Mouse (Mus musculus) cerebellum, adult 2 months (tissue): ENCODE measurements at regions not wholly inside any gene's neighbourhood (a gene's known extent, or its start where the extent isn't known, plus 50 kb on each side); places are given as distances from the start of the nearest gene placed in this dataset.
A peak's percentile ranks its signal among the peaks of the same experiment; 100 is the strongest.

Source experiments
- DNase-seq, 2 experiments: peaks; one replicate each; pipeline ENCODE4 v3.0.0; 2021
- H3K27ac ChIP-seq: fragments of 200-500 bp; 2 replicates; pipeline ENCODE4 v1.5.1; 2012; ENCODE audit warnings: low read length, control low read depth, inconsistent platforms; ENCODE audit not compliant: insufficient read depth
- H3K27me3 ChIP-seq: fragments of 200-500 bp; 2 replicates; pipeline ENCODE4 v1.6.1; 2012; ENCODE audit warnings: inconsistent platforms, mild to moderate bottlenecking, low read length, moderate library complexity; ENCODE audit not compliant: control insufficient read depth, insufficient read depth
- H3K4me1 ChIP-seq: fragments of 200-500 bp; 2 replicates; pipeline ENCODE4 v1.6.1; 2011; ENCODE audit warnings: low read length; ENCODE audit not compliant: control insufficient read depth, insufficient read depth
- H3K4me3 ChIP-seq: fragments of 200-500 bp; replicated peaks from 2 replicates; pipeline ENCODE3; 2011; ENCODE audit warnings: mild to moderate bottlenecking, low read depth, low read length, control low read depth; ENCODE audit not compliant: insufficient read depth
- CTCF ChIP-seq: fragments of 200-500 bp; IDR thresholded peaks from 2 replicates; pipeline ENCODE4 v1.5.1; 2011; ENCODE audit warnings: low read depth, mild to moderate bottlenecking, control low read depth, low read length, moderate library complexity, borderline replicate concordance; ENCODE audit not compliant: insufficient read depth
- POLR2A ChIP-seq: fragments of 200-500 bp; IDR thresholded peaks from 2 replicates; pipeline ENCODE4 v1.6.1; 2011; ENCODE audit warnings: low read length, control low read depth, borderline replicate concordance; ENCODE audit not compliant: insufficient read depth
- WGBS: fragments of 180-500 bp; shearing (Covaris S2); methylation state at CpG from one replicate; pipeline ENCODE4 v1.1.7; 2018; 5-methylcytosine and 5-hydroxymethylcytosine counted together

DNA sequence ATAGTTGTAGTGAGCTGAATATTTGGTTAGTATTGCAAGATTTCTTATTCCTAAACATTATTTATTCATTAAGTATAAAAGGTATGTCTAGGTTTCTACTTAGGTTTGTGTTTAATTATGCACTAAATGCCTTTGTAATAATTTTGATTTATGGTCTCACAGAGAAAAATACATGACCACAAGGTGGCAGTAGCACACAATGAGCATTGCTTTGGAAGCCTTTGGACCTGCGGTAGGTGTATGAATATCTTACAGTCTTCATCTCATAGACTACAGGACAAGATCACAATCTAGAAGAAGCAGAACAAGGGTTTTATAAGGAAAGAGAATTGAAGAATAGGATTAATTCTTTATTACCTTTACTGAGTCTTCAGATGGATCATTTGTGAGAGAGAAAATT, 1455.0 kb upstream of the Cdh6 start:
- Histone ChIP-seq H3K27me3 (no peaks in the 10 kb centered on the region), H3K4me3 (no peak overlapping the region), H3K27ac (no peak overlapping the region), H3K4me1 (no peaks in the 10 kb centered on the region)
- peak in 1 of 2 experiments; percentile 1 for DNase-seq
- WGBS, result 14% methylated on average over 1 of the region's 1 CpGs
- TF ChIP-seq CTCF (peak; percentile 21; the same call in 1 of the 2 replicates), POLR2A (no peak)

DNA sequence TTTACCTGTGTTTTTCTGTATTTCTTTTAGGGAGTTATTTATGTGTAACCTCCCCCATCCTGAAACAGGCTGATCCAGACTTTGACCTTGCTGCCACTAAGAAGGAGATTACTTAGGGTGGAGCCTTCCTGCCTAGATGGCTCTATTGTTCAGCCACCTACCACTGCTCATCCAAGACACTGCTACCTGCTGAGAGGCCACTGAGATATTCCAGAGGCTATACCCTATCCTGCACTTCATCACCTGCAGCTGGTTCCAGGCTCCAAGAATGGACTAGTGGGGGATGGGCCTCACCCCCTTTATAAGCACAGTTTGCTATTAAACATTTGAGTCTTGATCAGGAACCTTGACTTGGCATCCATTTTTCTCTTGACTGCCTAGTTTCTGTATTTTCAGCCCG, 1433.2 kb upstream of the Cdh6 start:
- no peak for DNase-seq

More for the DNA sequence above, 1433.2 kb upstream of the Cdh6 start:
- TF ChIP-seq CTCF, result no peak
- TF ChIP-seq POLR2A, result no peak
- 88% methylated on average over 1 of the region's 1 CpGs for WGBS
- no peaks in the 10 kb centered on the region for H3K4me1 ChIP-seq
- no peak overlapping the region for H3K27ac ChIP-seq
- H3K27me3 ChIP-seq, result no peaks in the 10 kb centered on the region
- no peak overlapping the region for H3K4me3 ChIP-seq
